Mouse (Mus musculus): Measurements from ENCODE around the gene Olfr591. TPM values are rescaled to one million over a fixed set of nuclear protein-coding genes. Genes with fewer than 3 reads are reported as not detected.
A peak's percentile ranks its signal among the peaks of the same experiment; 100 is the strongest.

Olfr591 gene
- polyA plus RNA-seq, 1 experiment from 2014 or later = not detected

GRCm38 (mm10) chr7:103125538-103125937, 52.6 kb downstream of the Olfr591 start, which contains the start of gene Olfr586:
TSS of gene Olfr586 (minus strand) at chr7:103125638.
- WGBS = 91% methylated on average over 3 of the region's 3 CpGs
- ATAC-seq (ENCODE audit: insufficient read depth) = no peak
- Histone ChIP-seq H3K9me3 (ENCODE audit: low read depth, low read length) (no peaks in the 10 kb centered on the region), H3K4me2 (no peak within 1 kb of the TSS), H3K9ac (no peak within 1 kb of the TSS), H3K4me1 (ENCODE audit: insufficient read depth) (no peaks in the 10 kb centered on the region), H3K27ac (ENCODE audit: low read depth) (no peak within 1 kb of the TSS), H3K36me3 (ENCODE audit: insufficient read depth) (no peaks in the 10 kb centered on the region), H3K4me3 (ENCODE audit: low read depth, low read length) (no peak within 1 kb of the TSS), H3K27me3 (ENCODE audit: insufficient read depth, low read length) (no peaks in the 10 kb centered on the region)
- no peak for TF ChIP-seq CTCF (IDR thresholded peaks at IDR 0.05; ENCODE audit: low read depth)
- DNase-seq = no peak

GRCm38 (mm10) chr7:103119406-103119805, 58.7 kb downstream of the Olfr591 start:
- Histone ChIP-seq H3K27ac (ENCODE audit: low read depth) (no peak overlapping the region), H3K27me3 (ENCODE audit: insufficient read depth, low read length) (no peaks in the 10 kb centered on the region), H3K4me3 (ENCODE audit: low read depth, low read length) (no peak overlapping the region), H3K36me3 (ENCODE audit: insufficient read depth) (no peaks in the 10 kb centered on the region), H3K4me1 (ENCODE audit: insufficient read depth) (no peaks in the 10 kb centered on the region), H3K4me2 (no peak overlapping the region), H3K9ac (no peak overlapping the region), H3K9me3 (ENCODE audit: low read depth, low read length) (no peaks in the 10 kb centered on the region)
- TF ChIP-seq CTCF (IDR thresholded peaks at IDR 0.05; ENCODE audit: low read depth) = peak; percentile 40
- ATAC-seq (ENCODE audit: insufficient read depth) = no peak
- 46% methylated on average over 3 of the region's 3 CpGs for WGBS
- peak; percentile 30 for DNase-seq

Other genes with a start within 250 kb of the Olfr591 start
- gene Olfr573-ps1, start 235.8 kb downstream of the Olfr591 start, polyA plus RNA-seq (2014; fragmentation: Nextera tagmentation; extraction: Ambion mirVana) = not detected in 2 replicates
- gene Olfr574, start 229.9 kb downstream of the Olfr591 start, polyA plus RNA-seq (2014; fragmentation: Nextera tagmentation; extraction: Ambion mirVana) = not detected in 2 replicates
- not detected in 2 replicates for gene Olfr575, start 219.6 kb downstream of the Olfr591 start, polyA plus RNA-seq (2014; fragmentation: Nextera tagmentation; extraction: Ambion mirVana)
- gene Olfr576, start 215.7 kb downstream of the Olfr591 start, polyA plus RNA-seq (2014; fragmentation: Nextera tagmentation; extraction: Ambion mirVana) = not detected in 2 replicates
- gene Olfr577, start 202.4 kb downstream of the Olfr591 start, polyA plus RNA-seq (2014; fragmentation: Nextera tagmentation; extraction: Ambion mirVana) = not detected in 2 replicates
- not detected in 2 replicates for gene Olfr578, start 189.0 kb downstream of the Olfr591 start, polyA plus RNA-seq (2014; fragmentation: Nextera tagmentation; extraction: Ambion mirVana)
- gene Olfr582, start 140.3 kb downstream of the Olfr591 start, polyA plus RNA-seq (2014; fragmentation: Nextera tagmentation; extraction: Ambion mirVana) = not detected in 2 replicates
- gene Olfr583, start 127.0 kb downstream of the Olfr591 start, polyA plus RNA-seq (2014; fragmentation: Nextera tagmentation; extraction: Ambion mirVana) = not detected in 2 replicates
- gene Olfr584, start 96.5 kb downstream of the Olfr591 start, polyA plus RNA-seq (2014; fragmentation: Nextera tagmentation; extraction: Ambion mirVana) = not detected in 2 replicates
- not detected in 2 replicates for gene Olfr585, start 80.6 kb downstream of the Olfr591 start, polyA plus RNA-seq (2014; fragmentation: Nextera tagmentation; extraction: Ambion mirVana)
- gene Olfr586, start 52.7 kb downstream of the Olfr591 start, polyA plus RNA-seq (2014; fragmentation: Nextera tagmentation; extraction: Ambion mirVana) = not detected in 2 replicates
- not detected in 2 replicates for gene Olfr588-ps1, start 37.5 kb downstream of the Olfr591 start, polyA plus RNA-seq (2014; fragmentation: Nextera tagmentation; extraction: Ambion mirVana)
- not detected in 2 replicates for gene Olfr589, start 22.0 kb downstream of the Olfr591 start, polyA plus RNA-seq (2014; fragmentation: Nextera tagmentation; extraction: Ambion mirVana)
- gene Olfr592, start 6.5 kb upstream of the Olfr591 start, polyA plus RNA-seq (2014; fragmentation: Nextera tagmentation; extraction: Ambion mirVana) = not detected in 2 replicates
- not detected in 2 replicates for gene Olfr593, start 33.5 kb upstream of the Olfr591 start, polyA plus RNA-seq (2014; fragmentation: Nextera tagmentation; extraction: Ambion mirVana)
- not detected in 2 replicates for gene Olfr594, start 38.7 kb upstream of the Olfr591 start, polyA plus RNA-seq (2014; fragmentation: Nextera tagmentation; extraction: Ambion mirVana)
- gene Usp17ld, start 74.2 kb upstream of the Olfr591 start, polyA plus RNA-seq (2014; fragmentation: Nextera tagmentation; extraction: Ambion mirVana) = not detected in 2 replicates
- gene Olfr596, start 127.3 kb upstream of the Olfr591 start, polyA plus RNA-seq (2014; fragmentation: Nextera tagmentation; extraction: Ambion mirVana) = not detected in 2 replicates
- not detected in 2 replicates for gene Olfr597, start 138.0 kb upstream of the Olfr591 start, polyA plus RNA-seq (2014; fragmentation: Nextera tagmentation; extraction: Ambion mirVana)
- gene Olfr598, start 145.2 kb upstream of the Olfr591 start, polyA plus RNA-seq (2014; fragmentation: Nextera tagmentation; extraction: Ambion mirVana) = not detected in 2 replicates
- gene Olfr599, start 157.6 kb upstream of the Olfr591 start, polyA plus RNA-seq (2014; fragmentation: Nextera tagmentation; extraction: Ambion mirVana) = not detected in 2 replicates
- gene Olfr600, start 171.3 kb upstream of the Olfr591 start, polyA plus RNA-seq (2014; fragmentation: Nextera tagmentation; extraction: Ambion mirVana) = not detected in 2 replicates
- gene Olfr601, start 184.3 kb upstream of the Olfr591 start, polyA plus RNA-seq (2014; fragmentation: Nextera tagmentation; extraction: Ambion mirVana) = not detected in 2 replicates
- not detected in 2 replicates for gene Olfr603, start 207.8 kb upstream of the Olfr591 start, polyA plus RNA-seq (2014; fragmentation: Nextera tagmentation; extraction: Ambion mirVana)
- gene Usp17lc, start 236.7 kb upstream of the Olfr591 start, polyA plus RNA-seq (2014; fragmentation: Nextera tagmentation; extraction: Ambion mirVana) = not detected in 2 replicates